Mouse (Mus musculus): Measurements from ENCODE around the gene Mapk14.
"Not testable (repeated sequence)": the region's sequence is repeated elsewhere in the genome, so short reads cannot be mapped to it uniquely, and the experiment has no call there.

The Mapk14 gene

GRCm38 (mm10) chr17:28698672-28699071 is 7.5 kb downstream of the Mapk14 start:
- DNase-seq: no peak

- DNase-seq: no peak
Observed at GRCm38 (mm10) chr17:28699789-28700188, 8.7 kb downstream of the Mapk14 start.

GRCm38 (mm10) chr17:28701171-28701570 is 10.0 kb downstream of the Mapk14 start:
- no peak for DNase-seq

DNA sequence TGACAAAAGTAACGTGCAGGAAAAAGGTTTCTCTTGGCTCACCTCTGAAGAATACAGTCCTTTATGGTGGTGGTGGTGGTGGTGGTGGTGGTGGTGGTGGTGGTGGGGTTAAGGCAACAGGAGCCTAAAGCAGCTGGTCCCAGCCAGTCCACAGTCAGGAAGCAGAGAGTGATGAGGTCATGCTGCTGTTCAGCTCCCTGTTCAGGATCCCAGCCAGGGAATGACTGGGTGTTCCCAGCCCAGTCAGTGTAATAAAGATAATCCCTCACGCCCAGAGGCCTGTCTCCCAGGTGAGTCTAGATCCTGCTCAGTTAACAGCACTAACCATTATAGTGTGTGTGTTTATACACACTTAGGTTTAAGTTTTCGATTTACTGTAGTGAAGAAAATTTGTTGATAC is 10.6 kb downstream of the Mapk14 start:
- DNase-seq: no peak

DNA sequence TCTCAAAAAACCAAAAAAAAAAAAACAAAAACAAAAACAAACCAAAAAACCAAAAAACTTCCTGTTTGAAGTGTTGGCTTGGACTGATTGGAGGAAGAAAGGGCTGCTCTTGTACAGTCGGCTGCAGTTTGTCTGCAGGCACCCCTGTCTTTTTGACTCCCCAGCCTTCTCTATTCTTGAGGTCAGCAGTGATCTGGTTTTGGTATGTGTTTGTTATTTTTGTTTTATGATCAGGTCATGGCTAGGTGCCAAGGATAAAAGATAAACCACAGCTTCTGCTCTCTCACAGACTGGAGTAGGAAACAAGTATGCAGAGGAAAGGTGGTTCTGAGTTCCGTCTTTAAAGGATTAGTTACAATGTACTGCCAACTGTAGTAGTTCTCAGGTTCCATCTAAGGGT is 11.5 kb downstream of the Mapk14 start:
- peak; percentile 68 for DNase-seq

GRCm38 (mm10) chr17:28706697-28707096 is 15.6 kb downstream of the Mapk14 start:
- no peak for DNase-seq

DNA sequence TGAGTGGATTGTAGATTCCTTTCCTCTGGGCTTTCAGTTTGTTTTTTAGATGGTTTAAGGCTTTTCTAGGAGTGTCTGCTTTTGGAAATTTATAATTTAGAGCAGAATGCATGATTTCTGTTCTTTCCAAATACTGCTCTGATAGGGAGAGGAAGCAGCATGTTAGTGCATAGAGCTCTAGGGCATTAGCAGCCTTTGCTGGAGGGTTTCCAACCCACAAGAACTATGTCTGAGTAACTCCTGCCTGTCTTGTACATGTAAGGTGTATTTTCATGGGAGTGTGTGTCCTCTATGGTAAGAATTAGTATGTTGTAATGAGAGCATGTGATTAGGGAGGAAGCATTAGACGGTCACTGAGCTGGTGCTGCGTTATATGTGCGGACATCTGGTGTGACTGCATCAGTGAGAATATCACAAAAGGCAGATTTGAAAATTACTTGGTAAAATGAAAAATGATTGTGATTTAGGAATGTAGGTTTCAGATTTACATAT is 16.1 kb downstream of the Mapk14 start:
- DNase-seq: no peak

DNA sequence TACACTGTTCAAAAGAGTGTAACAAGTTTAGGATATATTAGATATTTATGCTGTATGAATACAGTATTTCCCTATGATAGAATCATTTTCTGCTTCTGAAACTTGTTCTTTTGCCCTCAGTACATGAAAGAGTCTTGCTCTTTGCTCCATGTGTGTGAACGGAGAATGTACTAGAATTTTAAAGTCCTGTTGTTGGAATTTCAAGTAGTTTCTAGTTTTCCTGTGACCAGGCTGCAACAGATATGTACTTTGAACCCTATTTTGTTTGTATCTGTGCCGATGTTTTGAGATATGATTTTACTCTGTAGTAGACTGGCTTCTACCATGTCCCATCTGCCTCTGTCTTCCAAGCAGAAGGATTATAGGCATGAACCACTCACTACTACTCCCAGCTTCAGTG is 16.7 kb downstream of the Mapk14 start:
- DNase-seq: no peak

DNA sequence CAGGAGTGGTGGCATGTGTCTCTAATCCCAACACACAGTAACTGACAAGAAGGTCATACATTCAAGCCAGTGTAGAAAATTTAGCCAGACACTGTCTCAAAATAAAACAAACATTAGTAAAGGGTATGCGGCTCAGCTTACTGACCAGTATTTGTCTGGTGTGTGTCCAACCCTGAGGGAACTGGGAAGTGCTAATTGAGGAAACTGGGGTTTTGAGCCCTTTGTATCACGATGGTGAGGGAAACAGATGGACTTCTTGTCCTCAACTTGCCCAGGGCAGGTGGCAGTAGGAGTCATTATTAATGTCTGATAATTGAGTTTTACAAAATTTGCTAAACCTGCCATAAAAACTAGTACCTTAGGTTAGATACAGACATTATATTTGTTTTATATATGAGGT is 17.9 kb downstream of the Mapk14 start:
- no peak for DNase-seq

DNA sequence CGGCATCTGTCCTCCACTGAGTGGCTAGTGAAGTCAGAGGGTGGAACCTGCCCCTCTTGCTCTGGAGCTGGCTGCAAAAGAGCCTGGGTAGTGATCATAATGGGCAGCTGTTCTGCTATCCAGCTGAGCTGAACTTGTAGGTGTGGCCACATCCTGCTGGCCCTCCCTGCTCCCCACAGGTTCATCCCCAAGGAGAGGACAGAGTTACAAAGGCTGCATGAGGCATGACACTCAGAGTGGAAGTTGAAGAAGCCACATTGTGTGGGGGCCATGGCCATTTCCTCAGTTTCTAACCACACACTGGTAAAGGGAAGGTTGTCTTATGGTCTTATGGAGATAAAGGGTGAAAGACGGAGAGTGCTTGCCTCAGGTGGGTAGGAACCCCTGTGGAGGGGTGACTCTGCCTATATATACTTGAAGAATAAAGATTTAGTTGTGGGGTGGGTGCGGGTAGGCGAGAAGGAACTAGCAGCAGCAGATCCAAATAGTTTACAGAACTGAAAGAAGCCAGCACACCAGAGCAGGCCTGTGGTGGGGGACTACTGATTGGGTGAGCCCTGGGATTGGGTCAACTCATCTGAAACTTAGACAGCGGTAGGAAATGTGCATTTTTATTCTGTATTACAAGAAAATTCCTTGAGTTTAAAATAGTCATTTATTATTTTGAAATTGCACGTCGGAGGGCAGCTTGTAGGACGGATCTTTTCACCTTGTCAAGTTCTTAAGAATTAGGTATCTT is 18.6 kb downstream of the Mapk14 start:
- DNase-seq: no peak

DNA sequence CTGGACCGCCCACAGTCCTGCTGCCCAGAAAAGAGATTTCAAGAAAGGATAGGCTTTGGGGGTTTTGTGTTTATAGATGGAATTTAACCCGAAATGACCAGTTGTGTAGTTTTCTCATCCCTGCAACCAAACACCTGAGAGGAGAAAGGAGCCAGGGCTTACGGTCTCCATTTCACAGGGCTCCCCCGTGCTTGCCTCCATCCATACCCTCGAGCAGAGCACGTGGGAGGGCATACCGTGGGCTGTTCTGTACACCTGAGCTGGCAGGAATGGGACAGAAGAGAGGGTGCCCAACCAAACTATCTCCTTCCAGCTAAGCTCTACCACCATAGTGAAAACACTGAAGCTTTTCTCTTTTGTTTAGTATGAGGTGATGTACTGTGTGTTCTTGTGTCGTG is 19.2 kb downstream of the Mapk14 start:
- DNase-seq: no peak

DNA sequence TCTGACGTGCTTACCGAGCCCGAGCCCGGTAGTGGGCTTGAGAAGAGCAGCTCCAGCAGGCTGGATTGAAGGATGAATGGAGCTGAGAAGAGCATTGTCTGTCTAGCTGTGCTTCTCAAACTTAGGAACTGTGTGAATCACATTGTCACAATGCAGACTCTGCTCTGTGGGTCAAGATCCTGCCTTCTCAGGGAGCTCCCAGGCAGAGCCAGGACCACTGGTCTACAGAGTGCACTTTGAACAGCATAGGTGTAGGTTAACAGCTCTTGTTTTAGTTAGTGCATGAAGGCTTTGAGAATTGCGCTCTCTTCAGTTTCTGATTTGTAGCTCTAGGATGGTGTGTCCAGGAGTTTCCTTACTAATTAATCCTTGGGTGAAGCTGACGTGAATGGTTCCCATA is 20.1 kb downstream of the Mapk14 start:
- DNase-seq: no peak

DNA sequence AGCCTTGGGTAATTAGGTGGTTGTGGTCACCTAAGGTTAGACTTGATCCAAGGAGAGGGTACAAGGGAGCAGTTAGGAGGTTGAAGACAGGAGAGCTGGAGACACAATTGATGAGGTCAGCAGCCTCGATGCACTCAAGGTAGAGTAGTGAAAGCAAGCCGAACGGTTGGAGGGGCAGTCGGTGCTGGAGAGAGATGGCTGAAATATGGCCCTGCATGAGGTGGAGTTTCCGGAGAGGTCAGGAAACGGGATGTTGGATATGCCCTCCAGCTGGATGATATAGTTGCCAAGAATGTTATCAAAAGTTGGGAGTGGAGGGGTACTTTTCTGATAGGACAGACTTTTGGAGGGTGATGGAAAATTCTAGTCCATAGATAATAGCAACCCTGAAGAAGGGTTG is 21.2 kb downstream of the Mapk14 start:
- DNase-seq: no peak

DNA sequence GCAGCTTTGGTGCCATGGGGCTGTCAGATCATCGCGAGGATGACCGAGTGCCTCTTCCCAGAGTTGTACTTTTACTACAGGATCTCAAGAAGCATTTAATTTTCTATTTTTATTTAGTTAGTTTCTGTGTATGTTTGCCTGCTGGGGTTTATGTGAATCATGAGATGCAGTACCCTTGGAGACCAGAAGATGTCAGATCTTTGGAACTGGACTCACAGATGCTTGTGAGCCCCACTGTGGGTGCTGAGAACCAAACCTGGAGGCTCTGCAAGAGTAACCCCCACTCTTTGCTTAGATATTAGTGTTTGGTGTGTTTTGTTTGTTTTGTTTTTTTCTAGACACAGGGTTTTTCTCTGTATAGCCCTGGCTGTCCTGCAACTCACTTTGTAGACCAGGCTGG is 22.9 kb downstream of the Mapk14 start:
- DNase-seq: no peak

GRCm38 (mm10) chr17:28715832-28716548 is 24.9 kb downstream of the Mapk14 start:
- no peak for DNase-seq

DNA sequence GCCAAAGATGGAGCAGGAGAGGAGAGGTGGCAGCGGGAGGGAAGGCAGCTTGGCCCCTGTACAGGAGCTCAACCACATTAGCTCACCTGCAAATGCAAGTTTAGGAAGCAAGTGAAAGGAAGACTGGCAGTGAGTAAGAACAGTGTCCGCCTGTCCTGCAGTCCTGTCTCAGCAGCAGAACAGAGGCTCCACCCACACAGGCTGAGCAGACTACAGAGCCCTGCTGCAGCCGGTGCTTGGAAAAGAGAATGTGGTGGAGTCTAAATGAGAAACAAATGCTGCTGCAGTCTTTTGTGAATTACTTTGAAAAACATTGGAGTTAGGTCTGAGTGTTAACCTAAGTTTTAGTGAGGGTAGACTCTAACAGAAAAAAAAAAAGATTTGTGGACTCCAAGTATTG is 26.4 kb downstream of the Mapk14 start:
- no peak for DNase-seq

GRCm38 (mm10) chr17:28725783-28726182 is 34.7 kb downstream of the Mapk14 start, which contains the start of gene AC170998.1:
Gene AC170998.1 (plus strand): TSS chr17:28726083.
- no peak for DNase-seq

DNA sequence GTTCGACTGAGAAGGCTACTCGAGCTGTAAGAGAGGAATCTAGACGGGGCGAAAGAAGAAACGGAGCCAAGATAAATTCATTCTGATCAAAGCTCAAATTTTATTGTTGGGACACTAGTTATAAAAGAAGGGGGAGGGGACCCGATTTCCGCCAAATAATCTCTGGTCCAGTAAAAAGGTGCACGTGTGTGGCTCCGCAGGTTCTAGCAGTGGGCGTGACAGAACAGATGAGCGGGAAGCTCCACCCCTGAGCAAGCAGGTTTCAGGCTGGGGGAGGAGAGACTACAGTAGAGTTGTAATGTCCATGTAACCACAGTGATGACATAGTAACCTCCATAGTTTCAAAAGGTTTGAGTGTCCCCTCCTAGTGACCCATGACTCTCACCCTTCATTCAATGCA is 36.4 kb downstream of the Mapk14 start:
- not testable (repeated sequence) for DNase-seq

GRCm38 (mm10) chr17:28735317-28736105 is 44.4 kb downstream of the Mapk14 start:
- no peak for DNase-seq

DNA sequence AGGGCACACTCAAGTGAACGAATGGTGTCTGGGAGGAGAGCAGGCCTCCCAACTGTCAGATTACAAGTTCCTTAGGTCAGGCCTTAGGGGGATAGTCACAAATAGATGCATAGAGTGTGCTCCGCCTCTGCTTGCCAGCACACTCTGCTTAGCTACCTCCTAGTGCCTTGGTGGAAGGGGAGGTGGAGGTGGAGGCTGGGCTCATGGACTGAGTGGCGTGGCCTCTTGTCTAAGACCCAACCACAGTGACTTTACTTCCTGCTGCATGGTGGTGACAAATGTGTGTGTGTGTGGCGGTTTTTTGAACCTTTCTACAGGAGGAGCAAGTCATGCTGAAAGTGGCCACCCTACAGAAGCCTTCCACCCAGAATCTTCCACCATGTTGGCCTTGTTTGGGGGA is 45.4 kb downstream of the Mapk14 start:
- DNase-seq: no peak

- no peak for DNase-seq
Observed at GRCm38 (mm10) chr17:28737973-28738372, 46.8 kb downstream of the Mapk14 start.

DNA sequence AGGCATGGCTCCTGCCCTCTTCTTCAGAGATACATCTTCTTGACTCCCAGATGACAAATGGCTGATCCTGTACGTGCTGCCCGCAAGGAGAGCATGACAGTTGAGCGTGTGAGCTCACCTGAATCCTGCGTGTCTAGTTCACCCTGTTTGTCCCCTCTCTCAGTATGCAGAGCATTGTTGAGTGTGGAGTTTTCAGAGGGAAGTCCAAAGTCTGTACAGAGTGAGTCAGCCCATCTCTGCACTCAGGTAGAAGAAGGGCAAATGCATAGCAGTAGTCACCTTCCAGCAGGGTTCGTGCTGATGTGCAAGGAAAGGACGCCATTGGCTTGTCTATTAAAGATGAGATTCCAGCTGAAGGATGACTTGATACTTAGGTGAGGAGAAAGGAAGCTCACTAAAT is 48.1 kb downstream of the Mapk14 start:
- no peak for DNase-seq

GRCm38 (mm10) chr17:28743145-28743866 is 52.2 kb downstream of the Mapk14 start:
- DNase-seq: peak; percentile 12
